Mouse (Mus musculus) cerebellum, adult 9-10 months (tissue): ENCODE measurements at regions not wholly inside any gene's neighbourhood (a gene's known extent, or its start where the extent isn't known, plus 50 kb on each side); places are given as distances from the start of the nearest gene placed in this dataset.

Source experiments
- DNase-seq: peaks from one replicate; pipeline ENCODE4 v3.0.0; 2022

DNA sequence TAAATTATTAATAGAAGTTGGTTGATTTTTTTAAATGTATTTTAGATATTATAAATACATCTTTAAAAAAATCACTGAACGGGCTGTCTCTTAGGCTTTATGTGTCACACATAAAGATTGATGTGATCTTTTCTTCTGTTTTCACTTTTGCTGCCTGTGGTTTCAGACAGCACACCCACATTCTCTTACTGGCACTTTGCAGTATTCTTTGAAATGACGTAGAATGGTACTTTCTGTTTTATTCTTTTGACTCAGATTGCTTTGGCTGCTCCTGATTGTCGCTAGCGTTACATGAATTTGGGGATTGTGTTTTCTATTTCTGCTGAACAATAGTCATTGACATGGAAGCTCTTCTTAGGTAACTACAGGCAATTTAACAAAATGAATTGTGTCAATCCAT is 415.4 kb upstream of the Rag2 start:
- DNase-seq = no peak

DNA sequence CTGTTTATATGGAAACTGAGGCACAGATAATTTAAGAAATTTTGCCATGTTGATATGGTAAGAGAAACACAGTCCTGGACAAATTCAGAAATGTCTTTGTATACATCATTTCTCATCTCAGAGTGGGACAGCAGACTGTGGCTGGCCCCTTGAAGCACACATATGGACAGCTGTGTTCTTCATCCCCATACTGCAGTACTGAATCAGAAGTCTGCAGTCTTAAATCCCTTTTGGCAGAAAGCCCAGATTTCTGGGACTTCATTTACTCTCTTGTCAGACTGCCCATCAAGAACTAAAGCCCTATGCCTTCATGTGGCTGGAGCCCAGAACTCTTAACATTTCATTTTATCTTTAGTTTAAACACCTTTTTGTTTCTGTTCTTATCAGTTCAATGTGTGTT is 403.8 kb upstream of the Rag2 start:
- DNase-seq = no peak

DNA sequence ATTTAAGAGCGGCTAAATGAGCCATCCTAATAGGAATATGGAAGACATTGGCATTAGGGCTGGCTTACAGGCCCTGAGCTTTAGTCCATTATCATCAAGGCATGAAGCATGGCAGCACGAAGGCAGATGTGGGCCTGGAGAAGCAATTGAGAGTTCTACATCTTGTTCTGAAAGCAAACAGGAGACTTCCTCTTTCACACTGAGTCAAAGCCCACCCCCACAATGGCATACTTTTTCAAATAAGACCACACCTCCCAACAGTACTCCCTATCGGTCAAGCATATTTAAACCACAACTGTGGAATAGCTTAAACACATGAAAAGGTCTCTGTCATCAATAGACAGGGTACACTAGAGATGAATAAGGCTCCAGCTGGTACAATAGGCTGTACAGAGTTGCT is 381.5 kb upstream of the Rag2 start:
- no peak for DNase-seq

DNA sequence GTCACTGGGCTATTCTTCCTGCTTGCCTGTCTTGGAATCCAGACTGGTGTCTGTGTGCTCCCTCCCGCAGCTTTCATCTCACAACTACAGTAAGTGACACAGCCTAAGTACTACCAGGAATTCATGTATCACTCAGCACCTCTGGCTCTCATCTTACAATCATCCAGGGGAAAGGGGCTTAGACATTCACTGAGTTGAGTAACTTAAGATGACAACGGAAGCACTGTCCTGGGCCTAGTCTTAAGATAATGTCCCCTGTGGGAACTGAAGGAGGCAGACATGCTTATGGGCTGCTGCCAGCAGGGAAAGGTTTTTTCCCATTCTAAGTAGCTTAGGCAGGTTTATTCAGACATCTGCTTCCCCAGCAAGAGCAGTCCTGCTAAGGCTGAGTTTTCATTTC is 377.4 kb upstream of the Rag2 start:
- DNase-seq = no peak

DNA sequence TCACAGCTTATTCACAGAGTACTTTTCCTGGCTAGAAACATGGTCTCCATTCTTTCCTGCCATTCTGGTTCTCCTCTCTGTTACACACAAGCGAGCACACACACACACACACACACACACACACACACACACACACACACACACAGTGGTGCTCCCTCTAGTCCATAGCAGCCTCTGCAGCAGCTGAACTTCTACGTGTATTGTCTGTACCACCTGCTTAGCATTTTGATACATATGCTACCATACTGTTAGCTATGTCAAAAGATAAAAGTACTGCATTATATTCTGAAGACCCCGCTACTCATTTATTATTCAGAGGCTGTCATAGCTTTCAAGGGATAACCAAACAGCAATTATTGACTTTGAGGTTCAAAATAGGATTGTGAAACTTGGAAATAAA is 372.3 kb upstream of the Rag2 start:
- DNase-seq = no peak

DNA sequence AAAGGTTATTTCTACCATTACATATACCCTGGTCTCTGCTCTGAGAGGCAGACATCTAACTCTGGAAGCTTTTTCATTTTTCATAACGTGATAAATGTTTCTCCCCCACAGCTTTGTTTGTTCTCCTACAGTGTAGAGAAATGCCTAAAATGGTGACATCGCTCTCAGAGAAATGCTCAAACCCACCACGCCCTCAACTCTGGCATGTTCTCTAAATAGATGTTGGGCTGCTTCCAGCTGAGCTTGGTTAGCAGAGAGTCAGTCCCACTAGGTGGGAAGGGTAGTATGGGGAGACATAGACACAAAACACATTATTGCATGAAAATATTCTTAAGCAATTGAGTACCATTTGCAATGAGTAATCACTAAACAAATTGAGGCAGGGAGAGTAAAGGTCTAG is 368.1 kb upstream of the Rag2 start:
- DNase-seq = no peak

DNA sequence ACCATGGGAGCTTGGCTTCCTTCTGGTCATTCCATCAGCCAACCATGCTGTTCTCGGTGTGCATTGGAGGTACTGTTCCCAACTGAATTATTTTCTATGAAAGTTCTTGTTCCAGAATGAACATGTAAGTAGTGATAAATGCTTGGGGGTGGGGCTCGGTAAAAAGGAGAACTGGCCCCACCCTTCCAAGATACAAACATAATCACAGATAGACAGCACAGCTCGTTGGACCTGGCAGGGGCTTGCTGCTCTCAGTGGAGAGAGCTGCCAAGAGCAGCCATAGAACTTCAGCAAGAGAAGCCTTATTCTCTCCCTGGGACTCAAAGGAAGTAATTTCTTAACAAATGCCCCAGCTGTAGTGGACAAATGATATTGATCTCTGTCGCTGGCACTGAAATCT is 360.6 kb upstream of the Rag2 start:
- no peak for DNase-seq

DNA sequence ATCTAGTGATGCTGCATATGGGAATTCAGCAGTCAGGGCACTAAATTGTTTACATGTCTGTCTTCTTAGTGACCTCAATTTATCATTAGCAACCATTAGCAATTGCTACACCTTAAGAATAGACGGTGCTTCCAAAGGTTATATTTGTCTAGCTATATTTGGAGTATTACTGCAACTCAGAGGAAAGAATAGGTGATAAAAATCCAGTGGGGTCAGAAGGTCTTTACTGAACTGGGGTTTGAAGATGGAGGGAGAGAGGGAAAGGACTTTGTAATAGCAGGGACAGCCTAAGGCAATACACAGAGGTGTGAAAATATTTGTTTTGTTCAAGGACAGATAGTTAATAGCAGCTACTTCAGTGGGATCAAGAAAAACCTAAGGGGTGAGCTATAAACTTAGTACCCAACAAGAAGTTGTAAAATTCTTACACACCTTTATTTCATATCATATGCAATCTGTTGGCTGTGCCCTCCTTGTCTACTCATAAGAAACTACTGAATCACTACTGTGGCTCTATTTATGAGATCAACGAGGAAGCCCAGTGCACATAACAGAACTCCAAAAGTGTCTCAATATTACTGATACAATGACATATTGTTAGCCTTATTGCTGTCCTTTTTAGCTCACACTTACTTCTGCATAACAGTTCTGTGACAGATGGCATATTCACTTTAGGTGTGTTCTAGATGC is 357.7 kb upstream of the Rag2 start:
- DNase-seq = no peak

DNA sequence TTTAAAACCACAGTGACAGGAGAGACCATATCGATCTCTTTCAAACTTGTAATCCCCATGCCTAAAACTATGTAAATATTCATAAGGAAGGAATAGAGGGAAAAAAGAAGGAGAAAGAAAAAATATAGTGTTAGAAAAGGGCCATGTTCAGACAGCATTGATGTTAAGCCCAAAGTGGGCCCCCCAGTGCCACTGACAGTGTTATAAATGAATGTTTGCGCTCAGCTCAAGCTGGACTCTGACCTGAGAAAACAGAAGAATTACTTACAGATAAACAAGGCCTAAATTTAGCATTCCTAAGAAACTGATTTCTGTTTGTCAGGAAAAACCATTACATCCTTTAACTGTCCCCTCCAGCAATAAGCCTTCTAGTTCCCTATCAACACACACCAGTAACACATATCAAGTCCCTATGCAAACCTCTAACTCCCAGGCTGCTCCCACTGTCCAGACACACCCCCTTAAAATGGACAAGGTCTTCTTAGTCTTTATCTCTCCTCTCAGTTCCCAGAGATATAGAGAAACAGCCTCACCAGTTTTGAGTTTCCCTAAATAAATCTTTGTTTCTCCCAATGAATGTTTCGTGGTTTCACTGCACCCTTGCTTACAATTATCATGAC is 350.4 kb upstream of the Rag2 start:
- no peak for DNase-seq

DNA sequence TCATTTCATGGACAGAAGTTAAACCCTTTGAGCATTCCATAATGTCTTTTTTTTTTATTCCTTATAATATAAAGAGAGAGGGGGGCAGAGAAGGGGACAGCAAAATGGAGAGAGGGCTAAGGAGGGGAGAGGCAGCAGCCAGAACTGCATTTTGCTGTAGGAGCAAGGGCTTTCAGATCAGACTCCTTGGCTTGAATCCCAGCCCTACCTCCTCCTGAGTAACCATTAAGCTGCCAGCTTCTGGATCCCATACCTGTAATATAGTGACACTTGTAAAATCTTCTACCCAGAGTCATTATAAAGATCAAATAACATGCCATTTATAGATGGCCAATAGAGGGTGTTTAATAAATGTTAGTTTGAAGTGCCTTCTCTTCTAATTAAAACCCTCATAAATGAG is 339.6 kb upstream of the Rag2 start:
- no peak for DNase-seq

DNA sequence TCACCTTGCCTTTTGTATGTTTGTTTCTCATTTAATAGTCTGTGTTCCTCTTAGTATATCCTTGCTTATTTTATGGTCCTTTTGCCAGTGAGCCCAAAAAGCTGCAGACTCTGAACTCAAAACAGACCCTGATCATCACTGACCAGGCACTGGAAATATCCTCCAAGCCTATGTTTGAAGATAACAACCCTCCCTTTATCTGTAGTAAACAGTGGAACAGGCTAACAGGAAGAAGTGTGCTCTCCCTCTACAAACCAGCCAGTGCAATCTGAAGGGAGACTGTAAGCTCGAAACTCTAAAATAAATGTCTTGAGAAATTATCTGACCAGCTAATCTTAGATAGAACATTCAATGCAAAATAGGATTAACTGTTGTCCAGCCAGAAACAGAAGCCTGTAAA is 336.4 kb upstream of the Rag2 start:
- DNase-seq = no peak

DNA sequence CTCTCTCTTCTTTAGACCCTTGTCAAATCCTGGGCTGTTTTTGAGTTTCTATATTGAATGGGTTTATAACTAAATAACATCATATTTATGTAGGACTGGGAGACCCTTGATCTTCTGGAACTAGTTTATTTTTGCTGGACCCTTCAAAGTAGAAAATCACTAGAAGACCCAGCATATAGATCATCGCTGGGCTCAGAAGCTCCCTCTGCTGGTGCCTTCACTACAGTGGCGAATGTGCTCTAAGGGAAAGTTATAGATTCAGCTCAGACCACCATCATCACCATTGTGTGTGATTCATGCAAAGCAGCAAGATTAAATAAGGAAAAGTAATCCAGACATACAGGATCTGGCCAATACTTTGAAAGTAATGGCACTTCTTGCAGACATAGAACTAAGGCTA is 335.4 kb upstream of the Rag2 start:
- no peak for DNase-seq

DNA sequence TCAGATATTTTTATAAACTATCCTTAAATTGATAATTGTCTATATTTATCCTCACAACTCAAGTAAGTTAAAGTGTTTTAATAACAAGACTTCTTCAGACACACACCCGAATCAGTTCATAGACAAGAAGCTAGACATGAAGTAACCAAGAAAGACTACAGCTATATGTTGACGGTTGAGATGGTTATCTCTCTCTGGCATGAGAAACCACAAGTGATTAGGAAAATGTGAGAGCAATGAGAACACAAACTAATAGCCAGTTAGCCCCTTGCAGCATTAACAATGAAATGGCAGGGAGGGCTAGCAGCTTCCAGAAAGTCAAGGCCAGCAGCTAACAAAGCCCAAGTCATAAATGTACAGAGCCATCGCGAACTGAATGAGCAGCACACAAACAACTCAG is 333.8 kb upstream of the Rag2 start:
- DNase-seq = no peak

DNA sequence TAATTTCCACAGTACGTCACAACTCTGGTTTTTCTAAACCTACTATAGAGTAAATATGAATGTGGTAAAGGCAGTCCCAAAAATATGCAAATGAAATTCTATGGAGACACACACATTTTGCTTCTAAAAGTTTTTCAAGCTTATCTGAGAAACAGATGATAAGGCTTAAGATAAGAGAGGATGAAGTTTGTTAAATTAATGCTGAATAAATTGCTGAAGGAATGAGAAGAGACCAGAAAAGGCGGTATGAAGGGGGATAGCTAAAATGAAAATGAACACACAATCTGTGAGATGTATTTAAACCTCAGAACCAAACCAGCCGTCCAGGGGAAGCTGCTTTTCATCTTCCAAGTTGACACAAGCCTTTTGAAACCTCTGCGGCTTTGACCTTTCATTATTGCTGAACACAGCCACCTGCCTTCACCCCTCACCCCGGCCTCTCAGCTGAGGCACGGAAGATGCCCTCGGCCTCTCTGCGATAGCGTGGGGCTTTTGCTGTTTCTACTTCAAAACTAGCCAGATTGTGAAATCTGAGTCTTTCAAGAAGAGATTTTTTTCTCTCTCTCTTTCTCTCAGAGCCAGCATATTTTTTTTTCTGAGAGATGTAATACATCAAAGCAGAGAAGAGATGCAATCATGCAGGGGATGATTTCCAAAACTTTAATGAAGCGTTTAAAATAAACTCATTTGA is 328.7 kb upstream of the Rag2 start:
- DNase-seq = no peak

DNA sequence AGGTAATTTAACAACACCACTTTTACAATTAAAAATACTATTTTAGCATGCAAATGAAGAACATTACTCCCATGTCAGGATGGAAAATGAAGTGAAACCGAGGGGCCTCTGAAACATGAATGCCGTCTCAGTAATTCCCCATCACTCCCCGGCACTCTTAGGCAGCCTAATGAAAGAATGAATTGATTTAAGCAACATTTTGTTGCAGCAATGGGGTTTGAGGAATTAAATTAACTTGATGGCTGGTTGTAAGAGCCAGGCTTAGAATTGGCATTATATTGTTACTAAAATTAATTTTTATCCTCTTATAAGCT is 328.2 kb upstream of the Rag2 start:
- DNase-seq = no peak

DNA sequence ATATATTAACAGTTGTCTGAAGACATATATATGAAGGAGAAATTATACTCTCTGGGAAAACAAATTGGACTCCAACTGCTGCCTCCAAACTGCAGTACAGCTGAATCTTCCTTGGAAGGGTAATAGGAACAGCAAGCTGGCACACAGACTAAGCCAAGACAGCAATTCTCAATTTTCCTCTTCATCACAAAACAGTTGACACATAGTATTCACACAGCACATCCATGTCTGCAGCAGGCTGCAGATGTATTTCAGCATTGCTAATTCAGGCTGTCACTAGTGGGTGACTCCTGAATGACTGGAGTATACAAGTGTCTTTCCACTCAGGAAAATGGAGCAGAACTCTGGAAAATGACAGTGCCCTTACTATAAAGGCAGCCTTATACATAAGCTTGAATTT is 327.7 kb upstream of the Rag2 start:
- no peak for DNase-seq

DNA sequence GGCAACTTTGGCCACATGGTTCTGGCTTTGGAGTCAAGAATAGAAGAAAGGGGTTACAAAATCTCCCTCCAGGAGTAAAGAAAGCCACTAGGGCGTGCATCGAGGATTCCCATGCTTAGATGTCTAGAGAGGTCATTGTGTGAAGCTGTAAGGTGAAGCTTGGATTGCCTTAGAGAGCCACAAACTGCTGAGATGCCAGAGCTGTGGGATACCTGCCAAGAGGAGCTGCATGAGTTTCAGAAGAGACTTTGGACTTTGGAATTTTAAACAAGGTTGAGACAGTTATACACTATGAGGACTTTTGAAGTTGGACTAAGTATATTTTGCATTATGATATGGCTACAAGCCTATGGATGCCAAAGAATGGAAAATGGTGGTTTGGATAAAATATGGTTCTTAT is 325.4 kb upstream of the Rag2 start:
- no peak for DNase-seq

DNA sequence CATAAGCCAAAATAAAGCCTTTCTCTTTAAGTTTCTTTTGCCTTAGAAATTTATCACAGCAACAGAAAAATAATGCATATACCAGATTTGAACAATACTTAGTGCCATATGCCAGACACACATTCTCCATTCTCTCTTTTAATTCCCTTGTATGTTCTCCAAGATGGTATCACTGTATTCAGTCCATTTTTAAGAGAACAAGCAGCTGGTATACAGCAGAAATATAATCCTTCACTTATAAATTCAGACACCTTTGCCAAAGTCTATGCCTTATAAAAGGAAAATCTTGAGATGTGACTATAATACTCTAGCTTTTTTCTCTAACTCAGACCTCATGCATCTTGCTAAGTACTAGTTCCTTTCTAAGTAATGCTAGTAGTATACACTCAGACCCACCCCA is 324.4 kb upstream of the Rag2 start:
- DNase-seq = no peak

DNA sequence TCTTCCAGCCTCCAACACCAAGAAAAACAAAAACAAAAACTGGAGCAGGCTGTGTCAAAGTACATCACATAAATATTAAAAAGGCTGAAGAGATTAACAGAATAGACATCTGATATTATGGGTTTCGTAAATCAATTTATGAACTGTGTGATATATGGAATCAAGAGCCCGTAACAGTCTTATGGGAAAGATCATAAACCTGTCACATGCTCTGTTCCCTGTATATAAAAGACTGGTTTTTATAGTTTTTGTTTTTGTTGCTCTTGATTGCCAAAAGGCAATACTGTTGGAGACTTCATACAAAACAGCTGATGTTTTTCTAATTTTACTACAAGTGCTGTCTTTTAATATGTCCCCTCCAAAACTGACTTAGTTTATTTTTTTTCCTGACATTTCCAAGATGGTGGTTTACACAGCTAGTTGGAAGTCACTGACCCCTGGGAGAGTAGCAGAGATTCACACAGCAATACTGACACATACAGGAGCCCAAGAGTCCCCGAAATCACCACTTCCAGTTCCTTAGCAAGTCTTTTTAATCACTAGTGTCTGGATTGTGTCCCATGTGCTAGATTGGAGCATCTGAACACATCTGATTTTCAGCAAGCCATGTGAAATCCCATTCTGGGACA is 303.1 kb upstream of the Rag2 start:
- no peak for DNase-seq

DNA sequence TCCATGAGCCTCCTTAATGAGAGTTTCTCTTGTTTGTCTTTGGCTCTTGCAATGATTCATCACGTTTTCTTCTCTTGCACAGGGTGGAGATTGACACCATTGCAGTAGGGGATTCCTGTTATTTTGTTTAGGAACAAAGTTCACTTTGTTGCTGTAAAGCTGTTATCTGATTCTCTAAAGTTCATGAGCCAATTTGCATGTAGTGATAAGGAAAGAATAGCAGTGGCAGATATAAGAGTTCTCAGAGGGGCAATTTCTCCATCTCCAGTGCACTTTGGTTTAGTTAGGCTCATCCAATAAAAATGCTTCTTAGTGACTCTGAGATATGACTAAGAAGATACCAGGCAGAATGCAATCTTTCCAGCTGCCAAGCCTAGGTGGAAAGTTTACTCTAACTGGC is 267.8 kb upstream of the Rag2 start:
- DNase-seq = no peak

DNA sequence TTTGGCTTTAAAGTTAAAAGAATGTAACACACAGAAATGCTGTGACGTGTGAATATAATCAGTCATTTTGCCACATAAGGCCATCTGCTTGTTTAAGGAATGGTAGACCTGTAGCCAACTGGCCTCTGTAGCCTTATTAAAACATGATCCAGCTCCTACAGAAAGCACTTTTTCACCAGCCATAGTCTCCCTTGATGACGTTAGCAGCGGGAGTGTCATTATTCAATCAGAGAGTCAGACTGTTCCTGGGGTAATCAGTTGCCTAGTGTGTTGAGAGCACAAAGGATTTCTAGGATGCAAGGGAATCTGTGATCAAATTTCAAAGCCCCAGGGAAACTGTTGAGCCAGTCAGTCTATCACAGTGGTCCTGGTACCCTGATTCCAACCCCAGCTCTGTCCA is 260.3 kb upstream of the Rag2 start:
- DNase-seq = no peak

DNA sequence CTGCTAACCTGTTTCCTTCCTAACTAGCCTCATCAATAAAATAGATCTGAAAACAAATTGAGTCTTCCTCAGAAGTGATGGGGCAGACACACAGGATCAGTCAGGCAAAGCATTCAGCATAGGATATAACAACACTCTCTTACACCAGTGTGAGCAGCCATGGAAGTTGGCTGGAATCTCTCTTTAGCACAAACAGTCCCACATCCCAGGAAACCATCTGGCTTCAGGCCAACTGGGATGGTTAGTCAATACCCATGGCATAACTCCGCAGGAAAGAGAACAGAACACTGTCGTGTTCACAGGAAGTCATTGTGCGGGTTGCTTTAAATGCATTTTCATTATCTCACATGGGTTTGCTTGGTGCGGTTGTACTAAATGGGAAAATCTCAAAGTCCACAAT is 256.2 kb upstream of the Rag2 start:
- DNase-seq = no peak

DNA sequence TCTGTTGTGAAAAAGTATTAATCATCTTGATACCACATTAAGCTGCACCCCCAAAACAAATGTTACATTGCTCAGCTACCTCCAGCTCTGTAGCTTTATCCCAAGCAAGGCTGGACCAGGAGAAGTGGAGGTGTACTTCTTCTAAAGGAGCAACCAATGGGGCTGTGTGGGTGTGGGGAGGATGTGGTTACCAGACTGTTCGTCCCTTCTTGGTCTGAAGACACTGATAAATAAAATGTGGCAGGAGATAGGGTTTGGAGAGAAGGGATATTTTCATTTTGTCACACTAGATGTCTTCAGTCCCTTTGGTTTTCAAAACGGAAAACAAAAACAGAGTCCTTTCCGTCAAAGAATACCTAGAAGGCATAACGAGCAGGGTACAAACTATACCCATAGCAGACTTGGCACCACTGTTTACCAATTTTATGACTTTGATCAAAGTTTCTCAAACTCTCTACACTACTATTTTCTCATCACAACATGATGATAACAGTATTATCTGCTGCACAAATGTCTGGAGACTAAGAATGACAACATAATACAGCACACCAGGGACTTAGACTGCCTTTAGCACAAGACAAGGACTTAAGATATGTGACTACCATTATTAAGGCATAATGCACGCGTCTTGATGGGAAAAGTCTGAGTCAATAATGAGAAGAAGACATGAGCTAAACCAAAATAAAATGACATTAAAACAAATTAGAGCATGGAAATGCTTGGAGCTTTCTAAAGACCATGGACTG is 253.4 kb upstream of the Rag2 start:
- no peak for DNase-seq
